Mouse (Mus musculus): ENCODE data around the gene Cd59a.

Cd59a gene

GRCm38 (mm10) chr2:104163418-104163817 lies 67.8 kb downstream of the Cd59a start:
- CTCF ChIA-PET = interaction anchor here in 1 of 4 experiments (0.5 kb wide), 1 partner anchor 18 kb away, joined by 7 read pairs; no protein-coding TSS in a partner anchor
- POLR2A ChIA-PET = no interaction called here

GRCm38 (mm10) chr2:104163978-104164487 lies 68.4 kb downstream of the Cd59a start:
- POLR2A ChIA-PET = interaction anchor here in 1 of 4 experiments (0.5 kb wide), 1 partner anchor 141 kb away, joined by 4 read pairs; no protein-coding TSS in a partner anchor
- CTCF ChIA-PET = no interaction called here

Data from embryonic stem cell, embryonic (primary cell).